Mouse (Mus musculus) MEL (cell line): ENCODE results near the gene Limch1.

Experiments used
- BHLHE40 ChIP-seq: IDR thresholded peaks from 2 replicates; pipeline ENCODE4 v1.6.1; 2012; ENCODE audit warnings: low read depth, mild to moderate bottlenecking, inconsistent platforms, low read length, improper control_type of control experiment, borderline replicate concordance
- CTCF ChIP-seq, 3 experiments: IDR thresholded peaks in 2 of 3; conservative IDR thresholded peaks in 1 of 3; 2 replicates each; pipeline ENCODE4 v1.5.1; 2011 to 2012; ENCODE audit warnings: low read length in 3 of 3, low read depth in 2 of 3, mild to moderate bottlenecking in 2 of 3, improper control_type of control experiment in 1 of 3, inconsistent platforms in 1 of 3, mixed read lengths in 1 of 3, moderate library complexity in 1 of 3; ENCODE audit not compliant: control insufficient read depth in 1 of 3, insufficient read depth in 1 of 3, poor library complexity in 1 of 3, severe bottlenecking in 1 of 3
- GATA1 ChIP-seq: IDR thresholded peaks from 2 replicates; pipeline ENCODE4 v1.6.1; 2011; ENCODE audit warnings: low read depth, low read length, improper control_type of control experiment
- JUND ChIP-seq: IDR thresholded peaks from 2 replicates; pipeline ENCODE4 v1.6.1; 2011; ENCODE audit warnings: low read depth, mild to moderate bottlenecking, improper control_type of control experiment, low read length
- MXI1 ChIP-seq: IDR thresholded peaks from 2 replicates; pipeline ENCODE4 v1.6.1; 2011; ENCODE audit warnings: mild to moderate bottlenecking, low read depth, low read length, improper control_type of control experiment

- TF ChIP-seq BHLHE40 (no peak), JUND (no peak), GATA1 (no peak), MXI1 (no peak), CTCF (IDR thresholded peaks at IDR 0.05 in 2 of 3, conservative IDR thresholded peaks at IDR 0.05 in 1 of 3; ENCODE audit: control insufficient read depth in 1 of 3, insufficient read depth in 1 of 3, low read depth in 2 of 3, low read length in 3 of 3, poor library complexity in 1 of 3, severe bottlenecking in 1 of 3) (no peak)
Observed at GRCm38 (mm10) chr5:67013926-67014325, 268.3 kb downstream of the Limch1 start.
